Mouse (Mus musculus): Measurements from ENCODE around the gene Barx1. TPM values are rescaled to one million over a fixed set of nuclear protein-coding genes. Genes with fewer than 3 reads are reported as not detected.
A peak's percentile ranks its signal among the peaks of the same experiment; 100 is the strongest.

Barx1 gene
- polyA plus RNA-seq, 1 experiment from 2014 or later, result not detected

DNA sequence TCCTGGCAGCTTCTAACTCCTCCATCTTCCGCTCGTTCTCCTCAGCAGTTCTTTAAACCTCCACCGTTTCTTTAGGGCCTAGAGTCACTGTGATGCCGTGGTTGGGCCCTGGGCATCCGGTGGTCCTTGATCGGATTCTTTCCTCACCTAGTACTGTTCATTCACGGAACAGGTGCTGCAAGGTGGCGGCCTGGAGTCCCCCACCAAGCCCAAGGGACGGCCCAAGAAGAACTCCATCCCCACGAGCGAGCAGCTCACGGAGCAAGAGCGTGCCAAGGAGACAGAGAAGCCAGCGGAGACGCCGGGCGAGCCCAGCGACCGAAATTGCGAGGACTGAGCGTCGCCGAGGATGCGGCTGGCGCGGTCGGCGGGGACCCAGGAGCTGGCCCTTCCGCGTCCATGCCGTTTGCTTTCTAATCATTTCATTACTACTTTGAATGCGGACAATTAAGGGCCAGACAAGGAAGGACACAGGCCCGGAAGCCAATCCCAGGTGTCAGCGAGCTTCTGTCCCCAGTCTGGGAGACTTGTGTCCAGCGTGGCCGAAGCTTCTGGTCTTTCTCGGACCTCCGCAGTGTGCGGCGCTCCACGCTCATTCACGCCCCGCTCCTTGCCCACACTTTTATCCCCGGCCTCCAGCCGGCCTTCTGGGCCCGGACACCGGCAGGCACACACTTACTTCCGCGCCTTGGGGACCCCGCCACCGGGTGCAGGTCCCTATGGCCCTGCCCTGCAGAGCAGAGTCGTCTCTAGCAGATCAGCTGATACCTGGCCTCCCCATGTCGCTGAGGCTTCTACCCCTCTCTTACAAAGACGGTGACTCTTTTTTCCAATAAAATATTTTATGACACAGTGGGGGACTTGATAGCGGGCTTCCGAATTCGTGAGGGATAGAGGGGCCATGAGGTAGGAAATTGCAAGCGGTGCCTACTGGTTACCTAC, 3.1 kb downstream of the Barx1 start:
- DNase-seq (ENCODE audit: low spot score) (no peak), ATAC-seq (ENCODE audit: low FRiP score) (no peak)
- Histone ChIP-seq H3K36me3 (replicated peaks; ENCODE audit: control insufficient read depth, insufficient read depth) (no peaks in the 10 kb centered on the region), H3K27ac (no peak overlapping the region), H3K4me2 (replicated peaks) (no peak overlapping the region), H3K9ac (no peak overlapping the region), H3K4me1 (replicated peaks; ENCODE audit: control insufficient read depth, insufficient read depth, low read length) (peaks cover 14% of the 10 kb centered on the region; the same call in 1 of the 2 replicates), H3K27me3 (ENCODE audit: control insufficient read depth, insufficient read depth, low read length) (peaks cover 97% of the 10 kb centered on the region), H3K9me3 (ENCODE audit: control insufficient read depth, low read length) (no peaks in the 10 kb centered on the region), H3K4me3 (replicated peaks; ENCODE audit: low read length) (no peak overlapping the region)
- under 1% methylated on average over 58 of the region's 58 CpGs for WGBS

- Histone ChIP-seq H3K27me3 (ENCODE audit: control insufficient read depth, insufficient read depth, low read length) (peaks cover 94% of the 10 kb centered on the region), H3K4me3 (replicated peaks; ENCODE audit: low read length) (no peak overlapping the region), H3K4me1 (replicated peaks; ENCODE audit: control insufficient read depth, insufficient read depth, low read length) (peaks cover 13% of the 10 kb centered on the region; the same call in 1 of the 2 replicates), H3K4me2 (replicated peaks) (no peak overlapping the region), H3K9me3 (ENCODE audit: control insufficient read depth, low read length) (no peaks in the 10 kb centered on the region), H3K27ac (no peak overlapping the region), H3K9ac (no peak overlapping the region), H3K36me3 (replicated peaks; ENCODE audit: control insufficient read depth, insufficient read depth) (no peaks in the 10 kb centered on the region)
- DNase-seq (ENCODE audit: low spot score) (no peak), ATAC-seq (ENCODE audit: low FRiP score) (no peak)
- 5% methylated on average over 4 of the region's 4 CpGs for WGBS
These were observed 4.7 kb downstream of the Barx1 start for GRCm38 (mm10) chr13:48667461-48667860.

GRCm38 (mm10) chr13:48668091-48668975, 5.5 kb downstream of the Barx1 start:
- Histone ChIP-seq H3K9ac (no peak overlapping the region), H3K4me3 (replicated peaks; ENCODE audit: low read length) (peak overlapping the region; percentile 10), H3K4me1 (replicated peaks; ENCODE audit: control insufficient read depth, insufficient read depth, low read length) (peaks cover 6% of the 10 kb centered on the region; the same call in 1 of the 2 replicates), H3K27ac (no peak overlapping the region), H3K27me3 (ENCODE audit: control insufficient read depth, insufficient read depth, low read length) (peaks cover 97% of the 10 kb centered on the region), H3K36me3 (replicated peaks; ENCODE audit: control insufficient read depth, insufficient read depth) (no peaks in the 10 kb centered on the region), H3K4me2 (replicated peaks) (peak overlapping the region; percentile 26), H3K9me3 (ENCODE audit: control insufficient read depth, low read length) (no peaks in the 10 kb centered on the region)
- 1% methylated on average over 33 of the region's 33 CpGs for WGBS
- ATAC-seq (ENCODE audit: low FRiP score) (no peak), DNase-seq (ENCODE audit: low spot score) (no peak)

DNA sequence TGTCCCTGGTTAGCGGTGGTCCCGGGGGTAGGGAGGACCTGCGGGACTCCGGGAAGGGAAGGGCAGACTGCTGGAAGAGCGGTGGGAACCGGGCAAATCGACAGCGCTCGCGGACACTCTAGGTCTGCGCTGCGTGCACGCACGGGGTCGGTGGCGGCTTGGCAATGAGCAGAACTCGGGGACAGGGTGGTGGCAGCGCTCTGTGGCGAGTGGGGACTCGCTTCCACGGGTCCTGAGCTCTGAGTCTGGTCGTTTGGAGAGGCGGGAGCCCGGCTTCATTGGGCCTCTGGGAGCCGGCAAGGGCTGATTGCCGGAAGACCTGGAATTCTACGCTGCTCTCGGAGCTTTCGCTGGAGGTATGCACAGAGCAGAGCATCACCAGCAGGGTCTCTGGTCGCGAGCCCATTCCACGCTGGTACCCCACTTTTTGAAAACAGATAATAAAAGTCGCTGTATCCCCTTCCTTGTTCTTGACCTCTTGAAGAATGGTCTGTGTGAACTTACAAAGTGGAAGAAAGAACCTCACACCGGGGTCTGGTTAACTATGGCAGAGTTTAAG, 6.3 kb downstream of the Barx1 start:
- no peak overlapping the region for H3K27ac ChIP-seq
- no peaks in the 10 kb centered on the region for H3K9me3 ChIP-seq (ENCODE audit: control insufficient read depth, low read length)
- DNase-seq (ENCODE audit: low spot score) (no peak), ATAC-seq (ENCODE audit: low FRiP score) (no peak)
- peak overlapping the region; percentile 26 for H3K4me2 ChIP-seq (replicated peaks)
- no peak overlapping the region for H3K9ac ChIP-seq
- no peaks in the 10 kb centered on the region for H3K36me3 ChIP-seq (replicated peaks; ENCODE audit: control insufficient read depth, insufficient read depth)
- under 1% methylated on average over 34 of the region's 34 CpGs for WGBS
- H3K4me1 ChIP-seq (replicated peaks; ENCODE audit: control insufficient read depth, insufficient read depth, low read length), result peaks cover 6% of the 10 kb centered on the region; the same call in 1 of the 2 replicates
- H3K27me3 ChIP-seq (ENCODE audit: control insufficient read depth, insufficient read depth, low read length), result peaks cover 97% of the 10 kb centered on the region
- H3K4me3 ChIP-seq (replicated peaks; ENCODE audit: low read length), result peak overlapping the region; percentile 10

DNA sequence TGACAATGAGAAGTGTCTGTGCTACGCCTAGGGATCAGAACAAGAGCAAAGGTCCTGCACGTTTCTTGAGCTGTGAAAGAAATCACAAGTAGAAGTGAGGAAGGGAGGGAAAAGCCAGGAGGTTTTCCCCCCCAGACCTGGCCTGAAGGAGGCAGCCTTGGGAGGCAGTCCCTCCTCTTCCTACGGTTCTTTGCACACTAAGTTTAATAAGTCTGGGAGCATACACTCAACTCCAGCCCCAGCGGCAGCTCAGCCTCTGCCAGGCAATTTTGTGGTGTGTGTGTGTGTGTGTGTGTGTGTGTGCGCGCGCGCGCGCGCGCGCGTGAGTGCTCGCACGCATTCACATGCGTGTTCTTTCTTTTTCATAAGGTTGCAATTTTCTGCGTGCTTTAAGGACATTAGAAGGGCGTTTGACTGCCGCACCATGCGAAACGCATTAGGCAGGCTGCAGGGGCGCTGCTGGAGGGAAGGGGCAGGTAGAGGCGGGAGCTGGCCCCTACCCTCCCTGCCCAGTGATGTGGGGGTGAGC, 9.6 kb downstream of the Barx1 start:
- Histone ChIP-seq H3K9me3 (ENCODE audit: control insufficient read depth, low read length) (no peaks in the 10 kb centered on the region), H3K36me3 (replicated peaks; ENCODE audit: control insufficient read depth, insufficient read depth) (no peaks in the 10 kb centered on the region), H3K27ac (no peak overlapping the region), H3K9ac (no peak overlapping the region), H3K4me3 (replicated peaks; ENCODE audit: low read length) (peak overlapping the region; percentile 6; the same call in 1 of the 2 replicates), H3K27me3 (ENCODE audit: control insufficient read depth, insufficient read depth, low read length) (peaks cover 82% of the 10 kb centered on the region), H3K4me1 (replicated peaks; ENCODE audit: control insufficient read depth, insufficient read depth, low read length) (peaks cover 6% of the 10 kb centered on the region; the same call in 1 of the 2 replicates), H3K4me2 (replicated peaks) (peak overlapping the region; percentile 23)
- 2% methylated on average over 24 of the region's 24 CpGs for WGBS
- ATAC-seq (ENCODE audit: low FRiP score), result no peak
- DNase-seq (ENCODE audit: low spot score), result no peak

DNA sequence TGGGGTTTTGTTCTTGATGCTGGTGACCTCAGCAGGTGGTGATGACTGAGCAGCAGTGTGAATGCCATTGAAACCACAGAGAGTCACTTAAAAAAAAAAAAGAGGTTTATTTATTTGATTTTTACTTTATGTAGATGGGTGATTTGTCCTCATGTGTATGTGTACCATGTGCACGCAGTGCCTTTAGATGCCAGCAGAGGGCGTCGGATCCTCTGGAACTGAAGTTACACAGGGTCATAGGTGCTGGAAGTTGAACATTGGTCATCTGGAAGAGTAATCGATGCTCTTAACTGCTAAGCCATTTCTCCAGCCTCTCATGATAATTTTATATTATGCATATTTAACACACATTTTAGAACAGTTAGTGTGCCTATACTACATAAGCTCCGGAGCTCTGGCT, 11.8 kb downstream of the Barx1 start:
- Histone ChIP-seq H3K4me3 (replicated peaks; ENCODE audit: low read length) (no peak overlapping the region), H3K27ac (no peak overlapping the region), H3K9me3 (ENCODE audit: control insufficient read depth, low read length) (no peaks in the 10 kb centered on the region), H3K4me2 (replicated peaks) (no peak overlapping the region), H3K36me3 (replicated peaks; ENCODE audit: control insufficient read depth, insufficient read depth) (no peaks in the 10 kb centered on the region), H3K9ac (no peak overlapping the region), H3K4me1 (replicated peaks; ENCODE audit: control insufficient read depth, insufficient read depth, low read length) (no peaks in the 10 kb centered on the region), H3K27me3 (ENCODE audit: control insufficient read depth, insufficient read depth, low read length) (peaks cover 66% of the 10 kb centered on the region)
- ATAC-seq (ENCODE audit: low FRiP score) (no peak), DNase-seq (ENCODE audit: low spot score) (no peak)
- WGBS, result 84% methylated on average over 5 of the region's 5 CpGs

GRCm38 (mm10) chr13:48679351-48679750, 16.6 kb downstream of the Barx1 start:
- WGBS, result 46% methylated on average over 1 of the region's 1 CpGs
- H3K9me3 ChIP-seq (ENCODE audit: control insufficient read depth, low read length), result no peaks in the 10 kb centered on the region

DNA sequence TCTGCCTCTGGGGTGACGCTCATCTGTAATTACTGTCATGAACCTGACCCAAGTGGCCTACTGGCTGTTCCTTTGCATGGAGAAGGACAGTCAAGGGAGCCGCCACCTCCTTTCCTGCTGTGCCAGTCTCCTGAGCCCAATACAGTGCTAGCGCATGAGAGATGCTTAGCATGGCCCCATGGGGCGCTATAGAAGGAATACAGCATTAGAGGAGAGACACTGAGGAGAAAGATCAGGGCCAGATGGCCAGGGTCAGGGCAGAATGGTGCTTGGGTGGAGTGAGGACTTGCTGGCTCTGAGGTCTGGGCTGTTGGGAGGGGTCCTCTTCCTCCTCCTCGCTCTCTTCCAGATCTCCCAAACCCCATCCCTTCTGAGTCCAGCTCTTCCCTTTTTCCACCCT, 23.9 kb downstream of the Barx1 start:
- H3K4me1 ChIP-seq (replicated peaks; ENCODE audit: control insufficient read depth, insufficient read depth, low read length), result no peaks in the 10 kb centered on the region
- no peak for DNase-seq (ENCODE audit: low spot score)
- H3K9ac ChIP-seq, result no peak overlapping the region
- 0 out of 2 replicates have a peak, but pooled peaks cover 3% of the 10 kb centered on the region for H3K9me3 ChIP-seq (ENCODE audit: control insufficient read depth, low read length)
- no peak overlapping the region for H3K27ac ChIP-seq
- H3K27me3 ChIP-seq (ENCODE audit: control insufficient read depth, insufficient read depth, low read length), result no peaks in the 10 kb centered on the region
- no peaks in the 10 kb centered on the region for H3K36me3 ChIP-seq (replicated peaks; ENCODE audit: control insufficient read depth, insufficient read depth)
- WGBS, result 42% methylated on average over 5 of the region's 5 CpGs
- H3K4me3 ChIP-seq (replicated peaks; ENCODE audit: low read length), result no peak overlapping the region
- ATAC-seq (ENCODE audit: low FRiP score), result no peak
- H3K4me2 ChIP-seq (replicated peaks), result no peak overlapping the region

More at GRCm38 (mm10) chr13:48679351-48679750, 16.6 kb downstream of the Barx1 start:
- ATAC-seq (ENCODE audit: low FRiP score) (no peak), DNase-seq (ENCODE audit: low spot score) (peak; percentile 36)
- Histone ChIP-seq H3K27me3 (ENCODE audit: control insufficient read depth, insufficient read depth, low read length) (peaks cover 21% of the 10 kb centered on the region), H3K9ac (no peak overlapping the region), H3K4me2 (replicated peaks) (no peak overlapping the region), H3K27ac (no peak overlapping the region), H3K4me3 (replicated peaks; ENCODE audit: low read length) (no peak overlapping the region), H3K4me1 (replicated peaks; ENCODE audit: control insufficient read depth, insufficient read depth, low read length) (no peaks in the 10 kb centered on the region), H3K36me3 (replicated peaks; ENCODE audit: control insufficient read depth, insufficient read depth) (no peaks in the 10 kb centered on the region)
